Mouse (Mus musculus) embryonic facial prominence, embryonic 10.5 days (tissue): Measurements from ENCODE around the gene Bub1b. TPM values are rescaled to one million over a fixed set of nuclear protein-coding genes. Genes with fewer than 3 reads are reported as not detected.
A peak's percentile ranks its signal among the peaks of the same experiment; 100 is the strongest.

ENCODE experiments used
- DNase-seq: peaks from one replicate; pipeline ENCODE4 v3.0.0-alpha.2; 2017; ENCODE audit warnings: low spot score
- H3K27ac ChIP-seq: fragments of 300-500 bp; sonication (generic); replicated peaks from 2 replicates; pipeline ENCODE4 v1.5.1; 2016; ENCODE audit warnings: mild to moderate bottlenecking
- H3K27me3 ChIP-seq: fragments of 300-500 bp; sonication (generic); replicated peaks from 2 replicates; pipeline ENCODE4 v1.6.1; 2016; ENCODE audit warnings: low read depth, mild to moderate bottlenecking; ENCODE audit not compliant: poor library complexity, severe bottlenecking
- H3K36me3 ChIP-seq: fragments of 300-500 bp; sonication (generic); replicated peaks from 2 replicates; pipeline ENCODE4 v1.6.1; 2016; ENCODE audit warnings: mild to moderate bottlenecking, moderate library complexity
- H3K4me1 ChIP-seq: fragments of 300-500 bp; sonication (generic); 2 replicates; pipeline ENCODE4 v1.6.1; 2016
- H3K4me3 ChIP-seq: fragments of 300-500 bp; sonication (generic); 2 replicates; pipeline ENCODE4 v1.5.1; 2016; ENCODE audit warnings: mild to moderate bottlenecking, moderate library complexity
- H3K9me3 ChIP-seq: fragments of 300-500 bp; sonication (generic); 2 replicates; pipeline ENCODE4 v1.6.1; 2016; ENCODE audit warnings: mild to moderate bottlenecking
- WGBS: fragments of 180-500 bp; shearing (Covaris S2); methylation state at CpG from one replicate; pipeline ENCODE4 v1.1.7; 2016; 5-methylcytosine and 5-hydroxymethylcytosine counted together
- polyA plus RNA-seq: library from polyadenylated mRNA; unstranded; fragments of >200 nt; fragmentation: Nextera tagmentation; extraction: Ambion mirVana; gene quantifications from 2 replicates; pipeline ENCODE4 v1.2.1, GENCODE M21; 2016

Gene Bub1b
- polyA plus RNA-seq, 1 experiment from 2014 or later: 162 TPM

DNA sequence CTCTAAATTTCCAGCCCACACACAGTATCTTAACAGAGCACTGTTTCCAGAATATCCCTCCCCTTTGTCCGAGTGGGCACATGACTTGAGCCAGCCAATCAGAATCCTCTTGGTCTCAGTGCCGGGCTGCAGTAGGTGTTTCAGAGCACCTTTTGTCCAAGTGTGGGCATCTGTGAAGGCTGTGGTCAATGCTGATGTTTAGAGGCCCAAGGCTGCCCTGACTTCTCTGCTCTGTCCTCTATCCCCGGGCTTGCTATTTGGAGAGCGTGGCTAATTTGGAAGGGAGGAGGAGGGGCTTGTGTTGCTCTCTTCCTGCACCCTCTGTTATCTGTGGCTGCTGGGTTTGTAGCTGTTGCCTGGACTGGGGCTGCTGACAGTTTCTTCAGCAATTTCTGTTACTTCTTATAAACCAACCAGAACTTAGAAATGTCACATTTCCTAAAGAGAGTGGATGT lies 62.0 kb downstream of the Bub1b start:
- peak overlapping the region; percentile 54 for H3K4me3 ChIP-seq
- peak; percentile 66 for DNase-seq
- WGBS: under 1% methylated on average over 4 of the region's 4 CpGs
- peak overlapping the region; percentile 84 for H3K27ac ChIP-seq
- no peaks in the 10 kb centered on the region for H3K36me3 ChIP-seq
- H3K9me3 ChIP-seq: no peaks in the 10 kb centered on the region
- H3K27me3 ChIP-seq: peaks cover 48% of the 10 kb centered on the region
- peaks cover 52% of the 10 kb centered on the region for H3K4me1 ChIP-seq

DNA sequence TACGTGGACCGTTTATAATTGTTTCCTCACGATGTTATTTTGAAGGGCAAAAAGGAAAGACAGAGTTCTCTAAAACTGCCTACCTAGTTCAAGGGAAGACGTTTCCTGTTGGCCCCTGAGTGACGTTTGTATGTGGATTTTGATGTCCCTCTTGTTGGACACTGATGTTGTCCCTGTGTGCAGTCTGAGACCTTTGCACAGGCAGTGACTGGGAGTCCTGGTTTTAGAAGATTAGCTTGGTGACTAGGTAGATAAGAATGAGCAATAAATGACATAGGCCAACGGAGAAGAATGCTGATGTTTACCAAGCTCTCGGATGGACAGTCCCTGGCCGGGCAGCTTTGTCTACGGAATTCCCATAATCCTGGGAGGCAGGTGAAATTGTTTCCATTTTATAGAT lies 63.9 kb downstream of the Bub1b start:
- no peaks in the 10 kb centered on the region for H3K9me3 ChIP-seq
- no peak for DNase-seq
- H3K27ac ChIP-seq: no peak overlapping the region
- H3K4me3 ChIP-seq: no peak overlapping the region
- H3K27me3 ChIP-seq: peaks cover 66% of the 10 kb centered on the region
- H3K4me1 ChIP-seq: peaks cover 50% of the 10 kb centered on the region
- WGBS: 78% methylated on average over 9 of the region's 9 CpGs
- no peaks in the 10 kb centered on the region for H3K36me3 ChIP-seq

DNA sequence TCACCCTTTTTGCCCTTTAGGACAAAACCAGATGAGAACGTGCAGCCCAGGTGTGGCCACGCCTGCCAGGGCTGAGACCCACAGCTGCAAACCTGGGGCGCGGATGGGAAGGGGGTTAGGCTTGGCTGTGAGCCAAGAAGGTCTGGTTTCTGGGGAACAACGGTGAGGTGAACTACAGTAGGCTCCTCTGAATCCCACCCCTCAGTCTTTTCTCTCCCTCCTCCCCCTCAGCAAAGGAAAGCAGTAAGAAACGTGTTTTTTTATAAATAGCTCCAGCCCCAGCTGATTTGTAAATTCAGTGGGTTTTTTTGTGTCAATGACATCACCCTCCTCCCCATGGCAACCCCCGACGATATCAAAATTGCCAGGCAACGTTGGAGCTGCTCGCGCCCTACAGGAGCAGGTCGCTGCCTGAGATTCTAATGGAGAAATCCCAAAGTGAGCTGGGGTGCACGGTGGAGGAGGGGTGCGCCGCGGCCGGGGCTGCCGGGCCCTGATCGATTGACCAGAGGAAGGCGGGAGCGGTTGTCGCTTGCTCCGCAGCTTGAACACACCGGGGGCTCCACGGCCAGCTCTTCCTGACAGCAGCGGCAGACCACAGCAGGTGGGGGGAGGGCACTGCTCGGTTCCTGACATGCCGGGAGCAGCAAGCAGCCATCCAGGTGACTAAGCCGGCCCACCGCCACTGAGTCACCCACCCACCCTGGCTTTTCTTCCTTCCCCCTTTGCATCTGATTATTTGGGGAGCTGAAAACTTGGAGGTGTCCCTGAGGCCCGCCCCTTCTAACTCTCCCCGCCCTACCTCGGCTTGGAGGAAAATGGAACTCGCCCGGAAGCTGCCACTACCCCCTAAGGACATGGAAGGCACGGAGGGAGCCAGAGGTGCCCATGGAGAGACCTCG lies 65.1 kb downstream of the Bub1b start, which contains the start of gene Pak6:
Gene Pak6, plus strand, starts transcription at position 402 of the 902 bp plus-strand sequence.
- H3K27me3 ChIP-seq: peaks cover 64% of the 10 kb centered on the region
- 2% methylated on average over 37 of the region's 37 CpGs for WGBS

DNA sequence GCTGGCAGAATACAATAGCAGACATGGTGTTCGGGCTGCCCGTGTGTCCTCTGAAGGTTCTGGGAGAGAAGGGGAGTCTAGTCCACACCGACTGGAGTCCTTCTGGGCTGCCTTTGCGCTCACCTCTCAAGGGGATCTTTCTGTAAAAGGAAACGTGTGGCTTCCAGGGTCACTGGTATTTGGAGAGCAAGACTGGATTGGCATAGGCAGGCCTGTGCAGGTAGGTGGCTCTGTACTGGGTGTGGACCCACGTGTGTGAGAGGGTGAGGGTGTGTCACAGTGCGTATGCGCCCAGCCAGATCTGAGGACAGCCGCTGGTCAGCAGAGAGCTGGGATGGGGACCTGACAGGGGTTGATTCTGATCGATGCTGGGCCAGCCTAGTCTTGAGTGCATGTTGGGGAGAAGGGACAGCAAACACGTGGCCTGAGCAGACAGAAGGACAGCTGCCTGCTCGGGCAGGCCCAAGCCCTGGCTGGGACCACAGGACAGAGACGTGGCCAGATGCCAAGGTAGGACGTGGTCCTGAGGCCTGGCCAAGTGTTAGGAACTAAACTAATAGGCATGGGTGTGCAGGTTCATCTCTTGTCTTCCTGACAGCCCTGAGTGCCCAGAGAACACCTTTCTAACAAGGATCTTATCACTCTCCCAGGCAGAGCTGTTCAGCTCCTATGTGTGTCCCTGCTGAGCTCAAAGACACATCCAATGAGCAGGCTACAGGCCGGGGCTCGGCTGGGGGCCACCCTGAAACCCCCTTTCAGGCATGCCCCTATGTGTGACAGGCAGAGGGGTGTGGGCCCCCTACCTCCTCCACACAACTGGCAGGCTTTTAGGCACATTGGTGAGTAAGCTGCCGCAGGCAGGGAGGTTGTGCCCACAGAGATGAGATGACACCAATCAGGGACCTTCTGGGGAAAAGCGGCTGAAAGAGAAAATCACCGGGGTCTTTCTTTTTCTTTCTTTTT lies 66.1 kb downstream of the Bub1b start:
- 47% methylated on average over 19 of the region's 19 CpGs for WGBS
- Histone ChIP-seq H3K27me3 (peaks cover 61% of the 10 kb centered on the region), H3K27ac (peak overlapping the region; percentile 67)

More for the DNA sequence above, 65.1 kb downstream of the Bub1b start, which contains the start of gene Pak6:
- peak within 1 kb of the TSS; percentile 60 for H3K4me3 ChIP-seq
- H3K9me3 ChIP-seq: no peaks in the 10 kb centered on the region
- DNase-seq: peak; percentile 47
- H3K36me3 ChIP-seq: no peaks in the 10 kb centered on the region
- peak within 1 kb of the TSS; percentile 67 for H3K27ac ChIP-seq
- peaks cover 52% of the 10 kb centered on the region for H3K4me1 ChIP-seq

DNA sequence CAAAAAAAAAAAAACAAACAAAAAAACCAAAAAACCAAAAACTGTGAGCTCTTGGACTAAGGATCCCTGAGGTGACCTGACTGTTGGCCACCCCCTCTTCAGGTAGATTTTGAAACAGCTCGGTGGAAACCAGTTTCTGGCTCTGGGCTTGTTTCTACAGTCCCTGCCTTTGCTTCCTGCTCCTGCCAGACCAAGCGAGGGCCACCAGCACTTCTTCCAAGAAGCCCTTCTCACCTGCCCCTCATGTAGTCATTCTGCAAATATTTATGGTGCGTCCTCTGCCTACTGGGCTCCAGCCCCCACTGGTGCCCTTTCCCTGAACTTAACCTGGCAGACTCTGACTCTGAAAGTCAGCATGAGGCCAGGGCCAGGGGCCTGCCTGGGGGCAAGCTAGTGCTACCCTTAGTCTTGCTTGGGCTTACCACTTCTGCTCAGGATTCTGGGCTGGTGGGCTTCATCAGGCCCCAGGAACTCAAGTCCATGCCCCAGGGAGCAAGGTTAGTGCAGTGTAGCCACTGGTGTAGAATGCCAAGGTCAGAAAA lies 67.0 kb downstream of the Bub1b start:
- Histone ChIP-seq H3K4me1 (peaks cover 46% of the 10 kb centered on the region), H3K36me3 (no peaks in the 10 kb centered on the region), H3K27ac (no peak overlapping the region), H3K27me3 (peaks cover 61% of the 10 kb centered on the region), H3K9me3 (no peaks in the 10 kb centered on the region), H3K4me3 (no peak overlapping the region)
- 69% methylated on average over 3 of the region's 3 CpGs for WGBS
- DNase-seq: no peak

More for the DNA sequence above, 66.1 kb downstream of the Bub1b start:
- Histone ChIP-seq H3K36me3 (no peaks in the 10 kb centered on the region), H3K4me1 (peaks cover 49% of the 10 kb centered on the region), H3K4me3 (peak overlapping the region; percentile 60), H3K9me3 (no peaks in the 10 kb centered on the region)
- peak; percentile 18 for DNase-seq

DNA sequence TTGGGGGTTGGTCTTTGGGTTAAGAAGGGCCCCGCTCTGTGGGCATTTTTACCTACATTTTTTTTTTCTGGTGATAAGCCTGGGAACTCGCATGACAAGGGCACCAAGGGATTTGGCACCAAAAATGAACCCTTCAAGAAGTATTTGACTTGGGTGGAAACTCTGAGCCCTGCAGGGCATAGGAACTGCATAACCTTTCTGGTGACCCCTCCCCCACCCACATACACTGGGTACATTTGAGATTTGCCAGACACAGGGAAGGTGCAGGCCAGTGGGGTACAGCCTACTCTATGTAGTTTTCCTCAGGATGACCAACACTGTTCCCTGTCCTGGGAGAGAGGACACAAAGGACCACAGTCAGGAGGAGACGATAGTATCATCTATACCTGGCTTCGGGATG lies 67.6 kb downstream of the Bub1b start:
- WGBS: 88% methylated on average over 4 of the region's 4 CpGs
- H3K27me3 ChIP-seq: peaks cover 61% of the 10 kb centered on the region

DNA sequence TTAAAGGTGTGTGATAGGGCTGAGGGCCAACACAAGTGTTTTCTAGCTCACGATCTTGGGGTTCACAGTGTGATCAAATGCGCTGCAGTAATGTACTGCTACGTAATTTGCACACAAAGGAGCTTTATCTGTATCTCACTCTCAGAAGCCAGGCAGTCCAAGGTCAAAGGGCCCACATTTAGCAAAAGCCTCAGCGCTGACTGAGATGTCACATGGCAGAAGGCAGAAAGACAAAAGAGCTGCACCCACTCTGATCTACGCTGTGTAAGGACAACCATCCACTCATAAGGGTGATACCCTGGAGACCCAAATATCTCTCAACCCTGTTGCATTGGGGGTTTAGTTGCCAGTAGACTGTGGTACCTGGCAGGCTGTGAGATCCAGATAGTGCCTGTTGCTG lies 69.2 kb downstream of the Bub1b start:
- Histone ChIP-seq H3K36me3 (no peaks in the 10 kb centered on the region), H3K27me3 (peaks cover 61% of the 10 kb centered on the region), H3K4me3 (no peak overlapping the region), H3K9me3 (no peaks in the 10 kb centered on the region), H3K27ac (no peak overlapping the region), H3K4me1 (peaks cover 44% of the 10 kb centered on the region)
- DNase-seq: no peak
- WGBS: 69% methylated on average over 5 of the region's 5 CpGs

More for the DNA sequence above, 67.6 kb downstream of the Bub1b start:
- DNase-seq: no peak
- Histone ChIP-seq H3K4me1 (peaks cover 44% of the 10 kb centered on the region), H3K9me3 (no peaks in the 10 kb centered on the region), H3K27ac (no peak overlapping the region), H3K36me3 (no peaks in the 10 kb centered on the region), H3K4me3 (no peak overlapping the region)

DNA sequence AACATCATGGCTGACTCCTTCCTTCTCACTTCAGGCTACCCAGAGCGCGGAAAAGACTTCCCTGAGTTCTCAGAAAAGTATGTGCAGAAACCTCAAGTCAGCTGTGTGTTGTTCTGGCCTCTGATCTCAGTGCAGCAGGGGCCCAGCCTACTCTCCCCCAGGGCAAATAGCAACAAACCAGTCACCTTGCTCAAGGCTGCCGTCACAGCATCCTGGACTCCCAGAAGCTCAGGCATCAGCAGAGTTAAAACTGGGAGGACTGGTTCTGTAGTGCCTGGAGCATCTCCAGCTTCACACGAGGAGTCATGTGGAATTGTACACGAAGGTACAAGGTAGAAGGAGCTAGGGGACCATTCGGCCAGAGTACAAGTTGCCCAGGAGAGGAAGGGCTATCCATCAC lies 71.2 kb downstream of the Bub1b start:
- peaks cover 61% of the 10 kb centered on the region for H3K27me3 ChIP-seq
- DNase-seq: peak; percentile 27

DNA sequence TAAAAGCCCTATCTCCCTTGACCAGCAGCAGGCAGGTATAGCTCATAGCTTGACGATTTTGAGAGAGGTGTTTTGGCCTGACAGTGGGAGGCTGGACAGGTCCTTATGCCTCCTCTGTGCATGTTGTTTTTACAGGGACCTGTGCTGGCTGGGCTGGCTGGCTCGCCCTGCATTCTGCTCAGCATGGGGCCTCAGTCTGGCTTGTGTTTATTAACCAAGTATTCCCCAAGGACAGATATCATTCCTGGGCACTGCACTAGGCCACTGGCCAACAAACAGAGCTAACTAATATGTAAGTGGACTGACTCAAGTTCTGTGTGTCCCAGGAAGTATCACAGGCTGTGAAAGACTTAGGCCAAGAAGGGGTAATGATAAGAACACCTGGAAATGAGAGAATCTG lies 71.8 kb downstream of the Bub1b start:
- no peaks in the 10 kb centered on the region for H3K9me3 ChIP-seq
- no peak overlapping the region for H3K27ac ChIP-seq
- WGBS: 42% methylated on average over 2 of the region's 2 CpGs
- peaks cover 32% of the 10 kb centered on the region for H3K4me1 ChIP-seq
- H3K4me3 ChIP-seq: no peak overlapping the region
- DNase-seq: no peak
- H3K36me3 ChIP-seq: no peaks in the 10 kb centered on the region
- H3K27me3 ChIP-seq: peaks cover 61% of the 10 kb centered on the region

More for the DNA sequence above, 71.2 kb downstream of the Bub1b start:
- no peak overlapping the region for H3K4me3 ChIP-seq
- H3K27ac ChIP-seq: no peak overlapping the region
- 53% methylated on average over 6 of the region's 6 CpGs for WGBS
- H3K9me3 ChIP-seq: no peaks in the 10 kb centered on the region
- no peaks in the 10 kb centered on the region for H3K36me3 ChIP-seq
- peaks cover 29% of the 10 kb centered on the region for H3K4me1 ChIP-seq

DNA sequence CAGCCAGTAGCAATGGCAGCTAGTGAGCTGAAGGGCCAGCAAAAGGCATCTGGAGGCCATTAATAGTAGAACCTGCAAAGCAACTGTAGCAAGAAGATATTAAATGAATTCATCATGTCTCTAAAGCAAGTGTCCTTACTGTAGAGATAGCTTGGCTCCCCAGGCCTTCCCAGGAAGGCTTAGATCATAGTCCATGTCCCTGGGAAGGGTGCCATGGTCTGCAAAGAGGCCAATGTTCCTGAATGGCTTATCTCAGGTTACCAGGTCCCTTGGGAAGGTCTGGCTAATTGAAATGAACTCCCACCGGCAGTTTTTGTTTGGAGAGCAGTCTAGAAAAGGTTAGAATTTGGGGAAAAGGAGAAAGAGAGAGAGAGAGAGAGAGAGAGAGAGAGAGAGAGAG lies 73.7 kb downstream of the Bub1b start:
- Histone ChIP-seq H3K4me3 (no peak overlapping the region), H3K36me3 (no peaks in the 10 kb centered on the region), H3K4me1 (peaks cover 25% of the 10 kb centered on the region), H3K9me3 (no peaks in the 10 kb centered on the region), H3K27ac (no peak overlapping the region), H3K27me3 (peaks cover 61% of the 10 kb centered on the region)
- 60% methylated on average over 1 of the region's 1 CpGs for WGBS
- no peak for DNase-seq

DNA sequence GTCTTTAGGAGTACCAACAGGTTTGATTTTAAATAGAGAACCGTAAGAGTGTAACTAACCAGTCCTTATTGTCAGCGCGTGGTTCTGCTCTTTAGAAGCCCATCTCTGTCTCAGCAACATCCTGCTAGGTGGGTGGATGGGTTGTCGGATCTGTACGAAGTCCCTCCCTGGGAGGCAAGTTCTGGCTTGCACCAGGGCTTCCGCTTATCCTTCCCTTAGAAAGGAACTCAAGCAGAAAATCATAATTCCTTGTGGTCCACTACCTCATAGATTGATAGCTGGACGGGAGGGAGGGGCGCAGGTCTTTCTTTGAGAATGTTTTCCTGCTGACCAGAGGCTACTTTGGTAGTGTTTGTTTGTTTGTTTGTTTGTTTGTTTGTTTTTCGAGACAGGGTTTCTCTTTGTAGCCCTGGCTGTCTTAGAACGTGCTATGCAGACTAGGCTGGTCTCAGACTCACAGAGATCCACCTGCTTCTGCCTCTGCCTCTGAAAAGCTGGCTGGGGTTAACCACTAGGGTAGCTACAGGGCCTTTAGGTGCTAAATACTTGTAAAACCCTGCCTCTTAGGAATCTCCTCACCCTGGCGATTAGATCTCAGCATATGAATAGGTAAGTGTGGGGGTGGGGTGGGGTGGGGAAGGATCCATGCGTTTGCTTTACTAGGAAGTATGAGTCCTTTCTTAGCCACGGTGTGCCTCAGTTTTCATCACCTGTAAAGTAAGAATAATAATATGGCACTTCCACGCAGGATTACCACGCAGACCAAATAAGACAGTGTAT lies 75.9 kb downstream of the Bub1b start:
- no peaks in the 10 kb centered on the region for H3K36me3 ChIP-seq
- no peak overlapping the region for H3K27ac ChIP-seq
- H3K4me3 ChIP-seq: no peak overlapping the region
- no peaks in the 10 kb centered on the region for H3K9me3 ChIP-seq
- 28% methylated on average over 15 of the region's 15 CpGs for WGBS
- DNase-seq: no peak
- peaks cover 33% of the 10 kb centered on the region for H3K4me1 ChIP-seq
- H3K27me3 ChIP-seq: peaks cover 80% of the 10 kb centered on the region
